Mouse (Mus musculus) right cerebral cortex, postnatal 25 days (tissue): ENCODE results near the gene Tyrp1.

ENCODE experiments used
- DNase-seq: peaks from one replicate; pipeline ENCODE4 v3.0.0; 2022

Gene Tyrp1

GRCm38 (mm10) chr4:80895278-80895894 lies 61.5 kb downstream of the Tyrp1 start:
- DNase-seq = no peak
